Mouse (Mus musculus) gastrocnemius, postnatal 25 days (tissue): ENCODE data around the gene Btc. TPM values are rescaled to one million over a fixed set of nuclear protein-coding genes. Genes with fewer than 3 reads are reported as not detected.

Source experiments
- DNase-seq: peaks from one replicate; pipeline ENCODE4 v3.0.0; 2022
- total RNA-seq, 2 experiments: library from RNA; stranded (reverse); gene quantifications; 1 replicate in 1 of 2; 2 replicates in 1 of 2; pipeline ENCODE4 v1.2.3; 2021

Btc gene
- total RNA-seq, 2 experiments from 2014 or later: 0.13 to 0.51 TPM

DNA sequence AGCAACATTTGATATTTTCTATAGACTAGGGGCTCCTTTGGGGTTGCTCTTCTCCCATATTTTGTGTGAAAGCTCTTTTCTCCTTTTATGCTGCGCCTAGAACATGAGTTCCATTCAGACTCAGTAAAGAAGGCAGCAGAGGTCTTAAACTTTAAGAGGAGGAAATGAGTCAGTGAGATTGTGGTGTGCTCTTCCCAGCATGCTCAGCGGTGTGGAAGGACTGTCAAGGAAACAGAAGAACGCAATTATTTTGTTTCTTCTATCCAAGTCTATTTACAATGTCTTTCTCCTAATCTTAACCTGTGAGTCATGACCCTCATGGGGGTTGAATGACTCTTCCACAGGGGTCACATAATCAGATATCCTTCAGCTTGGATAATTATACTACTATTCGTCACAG is 82.4 kb downstream of the Btc start:
- no peak for DNase-seq

DNA sequence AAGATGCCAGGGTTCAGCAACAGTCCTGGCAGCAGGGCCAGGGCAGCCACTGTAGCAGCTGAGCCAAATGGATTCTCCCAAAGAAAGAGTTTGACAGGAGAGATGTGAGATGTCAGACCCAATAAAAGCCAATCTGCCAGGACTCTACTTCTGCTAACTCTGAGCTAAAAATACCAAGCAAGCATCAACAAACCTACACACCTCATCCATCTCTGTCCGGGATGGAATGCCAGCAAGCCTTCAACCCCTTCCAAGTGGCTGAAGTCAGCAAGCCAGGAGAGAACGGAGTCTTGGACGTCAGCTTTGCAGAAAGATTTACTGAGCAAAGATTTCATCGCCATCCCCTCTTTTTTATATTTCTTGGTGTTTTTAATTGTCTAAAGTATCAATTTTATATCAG is 88.8 kb downstream of the Btc start:
- no peak for DNase-seq

DNA sequence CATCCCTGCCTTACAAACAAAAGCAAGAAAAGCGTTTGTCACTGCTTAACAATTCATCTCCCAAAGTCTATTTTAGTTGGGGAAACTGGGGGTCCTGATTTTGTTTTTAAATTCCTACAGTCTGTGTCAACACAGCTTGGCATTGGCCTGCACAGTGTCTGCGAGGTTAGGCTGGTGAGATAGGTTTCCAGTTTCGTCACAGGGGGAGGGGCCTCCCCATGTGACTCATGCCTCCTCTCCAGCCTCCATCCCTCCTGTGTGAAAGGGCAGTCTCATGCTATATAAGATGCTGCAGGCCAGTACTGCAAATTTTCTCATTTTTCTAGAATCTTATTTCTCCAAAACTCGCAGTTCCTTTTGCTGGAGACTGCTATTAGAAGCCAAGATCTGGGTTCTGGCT is 91.0 kb downstream of the Btc start:
- no peak for DNase-seq

DNA sequence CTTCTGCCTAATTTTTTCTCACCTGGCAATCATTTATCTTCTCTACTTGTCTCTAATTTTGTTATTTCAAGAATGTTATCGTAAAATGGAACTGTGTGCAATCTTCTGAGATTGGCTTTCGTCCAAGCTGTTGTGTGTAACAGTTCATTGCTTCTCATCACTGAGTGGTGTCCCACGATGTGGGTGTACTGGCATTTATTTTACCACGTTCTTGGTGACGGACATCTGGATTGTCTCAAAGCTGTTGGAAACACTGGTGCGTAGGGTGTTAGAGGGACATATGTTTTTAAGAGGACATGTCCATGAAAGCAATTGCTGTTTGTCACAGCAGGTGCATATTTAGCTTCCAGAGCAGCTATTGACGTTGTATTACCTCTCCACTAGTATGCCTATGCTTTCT is 94.2 kb downstream of the Btc start:
- DNase-seq: no peak

DNA sequence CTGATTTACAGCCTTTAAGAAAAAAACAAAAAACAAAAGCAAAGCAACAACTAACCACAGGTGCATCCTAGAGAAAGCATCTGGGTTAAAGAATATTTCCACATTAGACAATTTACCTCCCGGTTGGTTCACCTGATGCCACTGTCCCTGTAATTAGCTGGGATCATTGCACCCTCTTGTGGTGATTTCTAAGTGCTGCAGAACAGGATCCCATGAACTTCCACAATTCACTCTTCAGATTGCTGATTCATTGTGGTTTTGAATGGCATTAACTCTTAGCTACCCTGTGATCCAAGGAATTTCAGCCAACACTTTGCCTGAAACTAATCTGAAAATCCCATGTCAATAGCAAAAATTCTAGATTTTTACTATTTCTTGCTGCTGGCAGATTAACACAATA is 94.9 kb downstream of the Btc start:
- DNase-seq: no peak

Other genes with a start within 250 kb of the Btc start
- 1 to 10 TPM; 6.5 to 9.4 TPM for gene Parm1, start 114.6 kb upstream of the Btc start, total RNA-seq